Mouse (Mus musculus): Measurements from ENCODE around the gene Gstm5. TPM values are rescaled to one million over a fixed set of nuclear protein-coding genes. Genes with fewer than 3 reads are reported as not detected.

Gene Gstm5
- polyA plus RNA-seq, 1 experiment from 2014 or later: 142 TPM

- no peak overlapping the region for H3K9ac ChIP-seq
- no peaks in the 10 kb centered on the region for H3K4me1 ChIP-seq (ENCODE audit: insufficient read depth)
- no peak overlapping the region; the same call in 1 of the 2 replicates for H3K27ac ChIP-seq (ENCODE audit: low read depth)
- H3K9me3 ChIP-seq (ENCODE audit: low read depth, low read length): no peaks in the 10 kb centered on the region
- peak; percentile 98 for TF ChIP-seq CTCF (IDR thresholded peaks at IDR 0.05; ENCODE audit: low read depth)
- H3K4me3 ChIP-seq (ENCODE audit: low read depth, low read length): no peak overlapping the region
- H3K27me3 ChIP-seq (ENCODE audit: insufficient read depth, low read length): no peaks in the 10 kb centered on the region
- no peak overlapping the region for H3K4me2 ChIP-seq
- ATAC-seq (ENCODE audit: insufficient read depth) (peak; percentile 86), DNase-seq (peak; percentile 96)
- WGBS: 11% methylated on average over 2 of the region's 2 CpGs
- no peaks in the 10 kb centered on the region for H3K36me3 ChIP-seq (ENCODE audit: insufficient read depth)
Measured at GRCm38 (mm10) chr3:107863898-107864603, 31.6 kb upstream of the Gstm5 start.

DNA sequence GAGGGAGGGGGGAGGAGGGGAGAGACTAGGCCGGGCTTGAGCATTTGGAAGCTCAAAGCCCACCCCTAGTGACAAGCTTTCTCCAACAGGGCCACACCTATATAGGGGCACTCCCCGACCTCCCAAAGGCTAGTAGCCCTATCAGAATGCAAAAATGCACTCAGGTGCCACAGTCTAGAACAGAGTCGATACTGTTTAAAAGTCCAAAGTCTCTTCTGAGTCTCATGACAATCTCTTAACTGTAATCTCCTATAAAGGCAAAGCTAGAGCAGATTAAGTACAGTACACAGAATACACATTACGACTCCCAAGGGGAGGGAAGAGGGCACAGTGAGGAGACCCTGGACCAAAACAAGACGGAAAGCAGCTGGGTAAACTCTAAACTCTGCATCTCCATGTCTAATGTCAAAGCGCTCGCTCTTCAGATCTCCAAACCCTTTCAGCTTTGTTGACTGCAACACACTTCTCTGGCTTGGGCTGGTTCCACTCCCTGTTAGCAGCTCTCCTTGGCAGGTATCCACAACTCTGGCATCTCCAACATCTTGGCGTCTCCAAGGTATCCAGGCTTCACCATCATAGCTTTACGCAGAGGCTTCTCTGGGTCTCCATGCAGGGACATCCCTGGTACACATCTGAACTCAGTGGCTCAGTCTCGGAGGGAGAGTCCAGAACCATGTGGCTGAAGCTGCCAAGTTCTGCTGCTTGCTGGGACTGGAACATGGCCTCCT lies 30.1 kb upstream of the Gstm5 start:
- Histone ChIP-seq H3K36me3 (ENCODE audit: insufficient read depth) (no peaks in the 10 kb centered on the region), H3K4me3 (ENCODE audit: low read depth, low read length) (no peak overlapping the region), H3K27me3 (ENCODE audit: insufficient read depth, low read length) (no peaks in the 10 kb centered on the region), H3K9me3 (ENCODE audit: low read depth, low read length) (no peaks in the 10 kb centered on the region), H3K27ac (ENCODE audit: low read depth) (no peak overlapping the region), H3K4me2 (no peak overlapping the region), H3K9ac (no peak overlapping the region), H3K4me1 (ENCODE audit: insufficient read depth) (no peaks in the 10 kb centered on the region)
- ATAC-seq (ENCODE audit: insufficient read depth) (no peak), DNase-seq (no peak)
- 61% methylated on average over 10 of the region's 10 CpGs for WGBS
- TF ChIP-seq CTCF (IDR thresholded peaks at IDR 0.05; ENCODE audit: low read depth): no peak

GRCm38 (mm10) chr3:107867086-107867485 lies 28.5 kb upstream of the Gstm5 start:
- 3% methylated on average over 8 of the region's 8 CpGs for WGBS
- peak; percentile 99 for TF ChIP-seq CTCF (IDR thresholded peaks at IDR 0.05; ENCODE audit: low read depth)
- H3K4me3 ChIP-seq (ENCODE audit: low read depth, low read length): no peak overlapping the region
- H3K4me1 ChIP-seq (ENCODE audit: insufficient read depth): no peaks in the 10 kb centered on the region
- no peak overlapping the region for H3K27ac ChIP-seq (ENCODE audit: low read depth)
- H3K27me3 ChIP-seq (ENCODE audit: insufficient read depth, low read length): no peaks in the 10 kb centered on the region
- H3K9ac ChIP-seq: no peak overlapping the region
- peak; percentile 93 for DNase-seq
- no peaks in the 10 kb centered on the region for H3K9me3 ChIP-seq (ENCODE audit: low read depth, low read length)
- ATAC-seq (ENCODE audit: insufficient read depth): peak; percentile 52
- H3K36me3 ChIP-seq (ENCODE audit: insufficient read depth): no peaks in the 10 kb centered on the region
- H3K4me2 ChIP-seq: no peak overlapping the region

DNA sequence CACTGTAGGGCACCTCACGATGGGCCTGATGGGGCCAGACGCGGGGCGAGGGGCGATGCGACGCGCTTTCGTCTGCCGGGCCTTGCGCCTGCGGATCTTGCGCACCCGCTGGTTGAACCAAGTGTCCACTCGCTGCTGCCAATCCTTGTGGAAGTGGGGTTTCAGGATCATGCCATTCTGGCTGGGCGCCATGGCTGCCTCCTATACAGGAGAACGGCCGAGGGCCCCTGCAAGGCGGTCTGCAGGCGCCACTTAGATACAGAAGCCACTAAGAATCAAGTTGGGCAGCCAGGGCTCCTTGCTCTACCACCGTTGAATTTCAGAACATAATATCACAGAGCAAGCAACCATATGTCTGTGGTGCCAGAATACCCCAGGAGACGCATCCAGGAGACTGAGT lies 27.2 kb upstream of the Gstm5 start:
- no peak for DNase-seq
- no peak overlapping the region for H3K9ac ChIP-seq
- H3K4me2 ChIP-seq: no peak overlapping the region
- no peaks in the 10 kb centered on the region for H3K27me3 ChIP-seq (ENCODE audit: insufficient read depth, low read length)
- H3K4me3 ChIP-seq (ENCODE audit: low read depth, low read length): no peak overlapping the region
- TF ChIP-seq CTCF (IDR thresholded peaks at IDR 0.05; ENCODE audit: low read depth): no peak
- no peaks in the 10 kb centered on the region for H3K36me3 ChIP-seq (ENCODE audit: insufficient read depth)
- no peaks in the 10 kb centered on the region for H3K9me3 ChIP-seq (ENCODE audit: low read depth, low read length)
- ATAC-seq (ENCODE audit: insufficient read depth): no peak
- WGBS: 86% methylated on average over 22 of the region's 22 CpGs
- no peak overlapping the region for H3K27ac ChIP-seq (ENCODE audit: low read depth)
- no peaks in the 10 kb centered on the region for H3K4me1 ChIP-seq (ENCODE audit: insufficient read depth)

DNA sequence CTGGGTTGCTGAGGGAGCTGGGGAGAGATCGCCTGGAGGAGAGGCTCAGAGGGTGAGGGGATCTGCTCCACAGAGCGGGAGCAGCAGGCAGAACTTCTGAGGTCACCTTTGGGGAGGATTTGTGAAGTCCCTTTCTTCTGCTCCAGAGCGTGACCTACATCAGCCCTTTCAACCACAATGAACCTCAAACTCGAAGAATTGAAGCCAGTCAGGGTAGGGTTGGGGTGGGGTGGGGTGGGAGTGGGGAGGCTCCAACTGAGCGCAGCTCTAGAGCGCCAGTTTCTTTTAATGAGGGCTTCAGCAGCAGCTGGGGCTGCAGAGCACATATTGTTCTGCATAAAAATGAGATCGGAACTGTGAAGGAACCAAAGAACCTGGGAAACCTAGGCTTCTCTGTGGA lies 26.5 kb upstream of the Gstm5 start:
- no peak for TF ChIP-seq CTCF (IDR thresholded peaks at IDR 0.05; ENCODE audit: low read depth)
- H3K4me2 ChIP-seq: no peak overlapping the region
- no peak overlapping the region for H3K4me3 ChIP-seq (ENCODE audit: low read depth, low read length)
- no peaks in the 10 kb centered on the region for H3K36me3 ChIP-seq (ENCODE audit: insufficient read depth)
- DNase-seq (no peak), ATAC-seq (ENCODE audit: insufficient read depth) (no peak)
- WGBS: 53% methylated on average over 7 of the region's 7 CpGs
- H3K27me3 ChIP-seq (ENCODE audit: insufficient read depth, low read length): no peaks in the 10 kb centered on the region
- H3K4me1 ChIP-seq (ENCODE audit: insufficient read depth): no peaks in the 10 kb centered on the region
- H3K9ac ChIP-seq: no peak overlapping the region
- no peak overlapping the region for H3K27ac ChIP-seq (ENCODE audit: low read depth)
- H3K9me3 ChIP-seq (ENCODE audit: low read depth, low read length): no peaks in the 10 kb centered on the region

DNA sequence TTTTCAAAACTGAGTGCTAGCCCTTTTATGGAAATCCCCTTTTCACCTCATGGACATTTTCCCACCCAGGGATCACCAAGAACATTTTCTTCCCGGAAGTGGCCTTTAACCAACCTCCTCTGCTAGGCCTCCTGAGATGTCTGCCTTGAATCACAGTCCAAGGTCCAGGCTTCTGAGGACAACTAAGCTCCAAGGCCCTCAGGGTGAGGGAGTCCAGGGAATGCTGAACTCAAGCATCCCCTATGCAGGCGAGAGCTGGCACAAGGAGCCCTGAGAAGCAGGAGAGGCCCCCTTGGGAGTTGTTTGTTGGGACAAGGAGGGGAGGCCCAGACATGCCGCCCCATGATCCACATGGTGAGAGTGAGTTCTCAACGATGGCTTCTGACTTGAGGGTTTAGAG lies 25.7 kb upstream of the Gstm5 start:
- H3K4me3 ChIP-seq (ENCODE audit: low read depth, low read length): no peak overlapping the region
- H3K4me1 ChIP-seq (ENCODE audit: insufficient read depth): no peaks in the 10 kb centered on the region
- H3K9me3 ChIP-seq (ENCODE audit: low read depth, low read length): no peaks in the 10 kb centered on the region
- no peak for TF ChIP-seq CTCF (IDR thresholded peaks at IDR 0.05; ENCODE audit: low read depth)
- 63% methylated on average over 4 of the region's 4 CpGs for WGBS
- H3K9ac ChIP-seq: no peak overlapping the region
- H3K36me3 ChIP-seq (ENCODE audit: insufficient read depth): no peaks in the 10 kb centered on the region
- ATAC-seq (ENCODE audit: insufficient read depth) (no peak), DNase-seq (no peak)
- no peaks in the 10 kb centered on the region for H3K27me3 ChIP-seq (ENCODE audit: insufficient read depth, low read length)
- no peak overlapping the region for H3K27ac ChIP-seq (ENCODE audit: low read depth)
- no peak overlapping the region for H3K4me2 ChIP-seq
